Comparison of ENCODE assay signal across 9 mouse cellular contexts in genomic region chr8:72354272-72354671, GRCm38 (mm10). TPM values are rescaled to one million over a fixed set of nuclear protein-coding genes. Genes with fewer than 3 reads are reported as not detected.
A peak's percentile ranks its signal among the peaks of the same experiment; 100 is the strongest.
DNase-seq lines count a peak whose midpoint lies in the region; ATAC-seq and TF ChIP-seq lines count a peak whose summit lies in the region.
"Had no signal": no experiment of that assay in that cellular context is flagged by ENCODE, and none has a peak within 500 bp of the region (broad histone marks: within the 10 kb centered on the region; RNA-seq: fewer than 3 reads in every experiment).

No protein-coding gene starts in this region.

- no peak overlapping the region for H3K4me3 ChIP-seq in layer of hippocampus, adult 2 months
- no peak overlapping the region for H3K4me3 ChIP-seq in liver, embryonic 16.5 days (ENCODE audit: low read depth, low read length)
- no peak overlapping the region for H3K4me3 ChIP-seq in hindbrain, embryonic 10.5 days
- H3K4me3 ChIP-seq in forebrain, embryonic 10.5 days, result no peak overlapping the region
- H3K4me3 ChIP-seq: neural tube, embryonic 13.5 days had no signal

- intact Hi-C loops in heart, postnatal 14 days (cut with DNase I), result no loop called here

- H3K27ac ChIP-seq in layer of hippocampus, adult 2 months, result peak overlapping the region; percentile 68
- peak overlapping the region; percentile 54 for H3K27ac ChIP-seq in liver, embryonic 16.5 days (ENCODE audit: low read length)
- no peak overlapping the region for H3K27ac ChIP-seq in hindbrain, embryonic 10.5 days
- H3K27ac ChIP-seq in forebrain, embryonic 10.5 days, result no peak overlapping the region
- H3K27ac ChIP-seq: neural tube, embryonic 13.5 days had no signal

- peak overlapping the region; percentile 14; the same call in 1 of the 2 replicates for H3K4me2 ChIP-seq in liver, embryonic 16.5 days (ENCODE audit: low read depth, low read length)
- H3K4me2 ChIP-seq: neural tube, embryonic 13.5 days had no signal

- no peaks in the 10 kb centered on the region for H3K27me3 ChIP-seq in liver, embryonic 16.5 days (ENCODE audit: control insufficient read depth, insufficient read depth, low read depth, low read length)
- no peaks in the 10 kb centered on the region for H3K27me3 ChIP-seq in hindbrain, embryonic 10.5 days (ENCODE audit: insufficient read depth, poor library complexity, severe bottlenecking)
- H3K27me3 ChIP-seq in forebrain, embryonic 10.5 days (ENCODE audit: poor library complexity, severe bottlenecking), result no peaks in the 10 kb centered on the region
- H3K27me3 ChIP-seq: neural tube, embryonic 13.5 days had no signal

- ATAC-seq in liver, embryonic 16.5 days (ENCODE audit: low read depth), result peak; percentile 51

- no peak for TF ChIP-seq CTCF in layer of hippocampus, adult 2 months (conservative IDR thresholded peaks at IDR 0.05)

- peaks cover 2% of the 10 kb centered on the region for H3K36me3 ChIP-seq in liver, embryonic 16.5 days (ENCODE audit: control insufficient read depth, insufficient read depth)
- H3K36me3 ChIP-seq in hindbrain, embryonic 10.5 days, result peaks cover 83% of the 10 kb centered on the region
- H3K36me3 ChIP-seq in forebrain, embryonic 10.5 days (replicated peaks), result peaks cover 76% of the 10 kb centered on the region

- no peaks in the 10 kb centered on the region for H3K9me3 ChIP-seq in liver, embryonic 16.5 days (replicated peaks; ENCODE audit: control insufficient read depth, low read length)
- H3K9me3 ChIP-seq in hindbrain, embryonic 10.5 days, result no peaks in the 10 kb centered on the region
- no peaks in the 10 kb centered on the region for H3K9me3 ChIP-seq in forebrain, embryonic 10.5 days
- H3K9me3 ChIP-seq: neural tube, embryonic 13.5 days had no signal

- H3K4me1 ChIP-seq in liver, embryonic 16.5 days (ENCODE audit: control insufficient read depth, low read depth, low read length), result peaks cover 39% of the 10 kb centered on the region
- no peaks in the 10 kb centered on the region; the same call in 1 of the 2 replicates for H3K4me1 ChIP-seq in hindbrain, embryonic 10.5 days (replicated peaks)
- no peaks in the 10 kb centered on the region for H3K4me1 ChIP-seq in forebrain, embryonic 10.5 days
- H3K4me1 ChIP-seq: neural tube, embryonic 13.5 days had no signal

- no peak for DNase-seq in layer of hippocampus, adult 2 months (ENCODE audit: low spot score in 2 of 2)
- DNase-seq in layer of hippocampus, postnatal 10 days (ENCODE audit: low spot score in 2 of 2), result no peak
- peak; percentile 50 to 51 for DNase-seq in heart, postnatal 14 days
- peak; percentile 73 to 82 for DNase-seq in spleen, postnatal 4 days (ENCODE audit: low spot score in 2 of 2)
- no peak for DNase-seq in gastrocnemius, postnatal 10 days
- no peak for DNase-seq in hindbrain, embryonic 10.5 days (ENCODE audit: low spot score)
- no peak for DNase-seq in forebrain, embryonic 10.5 days (ENCODE audit: extremely low spot score, low spot score)

- H3K9ac ChIP-seq in liver, embryonic 16.5 days (ENCODE audit: low read depth, low read length), result no peak overlapping the region
- H3K9ac ChIP-seq: neural tube, embryonic 13.5 days had no signal

- WGBS in liver, embryonic 16.5 days (ENCODE audit: insufficient replicate concordance), result 5% methylated on average over 11 of the region's 11 CpGs
- WGBS in hindbrain, embryonic 10.5 days, result 83% methylated on average over 11 of the region's 11 CpGs
- WGBS in forebrain, embryonic 10.5 days, result 79% methylated on average over 11 of the region's 11 CpGs

RNA-seq across cellular contexts. Expression of gene Klf2, which starts 35.4 kb away (rescaled TPM):
- total RNA-seq in layer of hippocampus, adult 2 months (2021), result 10 to 100 TPM in 1 of 2 experiments, 1 to 10 TPM in 1; 9.1 to 17.4 TPM
- 10 to 100 TPM; 19.5 to 21.4 TPM for total RNA-seq in layer of hippocampus, postnatal 10 days (2021)
- 100 to 1,000 TPM; 113 to 115 TPM for total RNA-seq in heart, postnatal 14 days (2021)
- 1.8 and 2.0 TPM in 2 replicates for polyA plus RNA-seq in liver, embryonic 16.5 days (2015; fragmentation: Nextera tagmentation; extraction: Ambion mirVana)
- 10 to 100 TPM; 25.2 to 31.9 TPM for total RNA-seq in gastrocnemius, postnatal 10 days (2021)
- 3.9 and 5.8 TPM in 2 replicates for polyA plus RNA-seq in hindbrain, embryonic 10.5 days (2016; fragmentation: Nextera tagmentation; extraction: Ambion mirVana)
- 2.6 and 3.0 TPM in 2 replicates for polyA plus RNA-seq in forebrain, embryonic 10.5 days (2016; fragmentation: Nextera tagmentation; extraction: Ambion mirVana)

RNA-seq across cellular contexts. Expression of gene Gm10282, which starts 49.2 kb away (rescaled TPM):
- 1 to 10 TPM; 6.7 to 7.9 TPM for total RNA-seq in layer of hippocampus, adult 2 months (2021)
- total RNA-seq in layer of hippocampus, postnatal 10 days (2021), result 10 to 100 TPM; 10.9 to 15.9 TPM
- total RNA-seq in heart, postnatal 14 days (2021), result 1 to 10 TPM; 9.7 TPM
- 5.8 and 6.0 TPM in 2 replicates for polyA plus RNA-seq in liver, embryonic 16.5 days (2015; fragmentation: Nextera tagmentation; extraction: Ambion mirVana)
- 10 to 100 TPM; 14.2 to 15.8 TPM for total RNA-seq in gastrocnemius, postnatal 10 days (2021)
- polyA plus RNA-seq in hindbrain, embryonic 10.5 days (2016; fragmentation: Nextera tagmentation; extraction: Ambion mirVana), result 31.5 and 33.0 TPM in 2 replicates
- 36.7 and 41.7 TPM in 2 replicates for polyA plus RNA-seq in forebrain, embryonic 10.5 days (2016; fragmentation: Nextera tagmentation; extraction: Ambion mirVana)

Comparison
In these comparisons a context has a peak if more than half of its experiments do, and no peak if none do; other contexts are left out.
1. DNase-seq: peak in heart, postnatal 14 days (2 of 2) and spleen, postnatal 4 days (2 of 2); none in layer of hippocampus, adult 2 months (0 of 2), layer of hippocampus, postnatal 10 days (0 of 2), gastrocnemius, postnatal 10 days (single experiment), hindbrain, embryonic 10.5 days (single experiment) and forebrain, embryonic 10.5 days (single experiment).
2. H3K27ac ChIP-seq: peak in layer of hippocampus, adult 2 months (single experiment) and liver, embryonic 16.5 days (single experiment); none in hindbrain, embryonic 10.5 days (single experiment) and forebrain, embryonic 10.5 days (single experiment).